Mouse (Mus musculus): Measurements from ENCODE around the gene Dgkq. TPM values are rescaled to one million over a fixed set of nuclear protein-coding genes. Genes with fewer than 3 reads are reported as not detected.

Gene Dgkq
- polyA plus RNA-seq, 1 experiment: 4.7 TPM

DNA sequence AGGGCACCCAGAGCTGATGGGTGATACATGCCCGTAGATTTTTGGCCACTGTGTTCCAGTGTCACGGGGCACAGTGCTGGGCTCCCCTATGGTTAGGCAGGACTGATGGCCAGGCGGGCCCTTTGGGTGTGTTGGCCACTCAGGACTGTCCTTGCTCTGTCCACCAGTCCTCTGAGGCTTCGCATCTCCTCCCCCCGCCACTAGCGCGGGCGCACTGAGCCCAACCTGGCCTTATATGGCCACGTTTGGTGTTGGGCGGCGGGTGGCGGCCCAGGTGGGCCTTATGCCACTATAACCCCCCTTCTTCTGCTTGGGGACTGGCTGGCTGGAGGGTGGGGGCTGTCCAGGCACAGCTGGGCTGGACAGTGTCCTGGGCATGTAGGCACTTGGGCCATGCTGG, 26.4 kb upstream of the Dgkq start:
- no peaks in the 10 kb centered on the region for H3K79me3 ChIP-seq (ENCODE audit: low read depth)
- TF ChIP-seq MYOG (IDR thresholded peaks at IDR 0.05; ENCODE audit: control insufficient read depth, extremely low read depth, insufficient read length): no peak
- no peak for TF ChIP-seq CTCF (IDR thresholded peaks at IDR 0.05; ENCODE audit: control insufficient read depth, insufficient read depth, insufficient read length)
- TF ChIP-seq USF1 (IDR thresholded peaks at IDR 0.05; ENCODE audit: low read depth): no peak
- no peak for TF ChIP-seq MAX (IDR thresholded peaks at IDR 0.05)
- no peak for TF ChIP-seq CEBPB (IDR thresholded peaks at IDR 0.05; ENCODE audit: low read depth)
- no peak for TF ChIP-seq MYOD1 (IDR thresholded peaks at IDR 0.05; ENCODE audit: control insufficient read depth, insufficient read length, low read depth)
- TF ChIP-seq FOSL1 (IDR thresholded peaks at IDR 0.05; ENCODE audit: insufficient read depth, low read length, poor library complexity, severe bottlenecking): no peak
- no peaks in the 10 kb centered on the region for H3K27me3 ChIP-seq (ENCODE audit: control insufficient read depth, insufficient read depth, insufficient read length)
- H3K4me3 ChIP-seq (ENCODE audit: insufficient read depth, poor library complexity, severe bottlenecking): no peak overlapping the region
- no peak overlapping the region for H3ac ChIP-seq (ENCODE audit: control insufficient read depth, insufficient read length, low read depth)
- H3K79me2 ChIP-seq (ENCODE audit: control insufficient read depth, insufficient read depth): no peaks in the 10 kb centered on the region
- no peaks in the 10 kb centered on the region for H3K36me3 ChIP-seq (ENCODE audit: control insufficient read depth, insufficient read depth)

DNA sequence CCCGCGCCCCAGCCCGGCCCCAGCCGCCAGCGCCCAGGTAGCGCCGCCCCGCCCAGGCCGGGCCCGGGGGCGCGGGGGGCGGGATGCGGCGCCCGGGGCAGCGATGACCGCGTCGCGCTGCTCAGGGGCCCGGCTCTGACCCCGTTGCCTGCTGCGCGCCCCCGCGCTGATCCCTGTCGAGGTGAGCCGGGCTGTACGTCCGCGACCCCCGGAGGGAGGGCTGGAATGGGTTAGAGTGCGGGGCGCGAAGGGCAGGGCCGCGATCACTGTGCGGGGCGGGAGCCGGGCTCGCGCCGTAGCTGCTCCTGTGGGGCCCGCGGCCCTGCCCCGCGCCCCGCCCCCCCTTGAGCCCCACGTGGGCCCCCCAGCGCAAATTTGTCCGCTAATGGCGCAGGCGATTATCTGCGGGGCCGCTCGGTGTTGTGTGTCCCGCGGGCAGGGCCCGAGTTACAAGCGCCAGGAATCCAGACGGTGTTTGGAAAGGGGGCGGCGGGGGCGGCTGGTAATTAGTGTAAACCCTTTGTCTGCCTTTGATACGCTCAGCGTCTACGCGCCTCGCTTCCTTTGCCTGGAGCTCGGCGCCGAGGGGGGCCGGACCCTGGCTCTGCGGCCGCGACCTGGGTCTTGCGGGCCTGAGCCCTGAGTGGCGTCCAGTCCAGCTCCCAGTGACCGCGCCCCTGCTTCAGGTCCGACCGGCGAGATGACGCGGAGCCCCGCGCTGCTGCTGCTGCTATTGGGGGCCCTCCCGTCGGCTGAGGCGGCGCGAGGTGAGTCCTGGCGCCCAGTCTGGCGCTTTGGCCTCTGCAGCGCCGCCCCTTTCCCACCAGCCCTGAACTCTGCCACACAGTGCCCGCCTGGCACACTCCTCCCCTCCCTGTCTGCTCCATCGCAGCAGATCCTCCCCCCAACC, 25.1 kb upstream of the Dgkq start:
- Histone ChIP-seq H3K79me3 (ENCODE audit: low read depth) (no peaks in the 10 kb centered on the region), H3K36me3 (ENCODE audit: control insufficient read depth, insufficient read depth) (no peaks in the 10 kb centered on the region), H3ac (ENCODE audit: control insufficient read depth, insufficient read length, low read depth) (peak overlapping the region; percentile 89), H3K27me3 (ENCODE audit: control insufficient read depth, insufficient read depth, insufficient read length) (no peaks in the 10 kb centered on the region), H3K4me3 (ENCODE audit: insufficient read depth, poor library complexity, severe bottlenecking) (peak overlapping the region; percentile 45), H3K79me2 (ENCODE audit: control insufficient read depth, insufficient read depth) (no peaks in the 10 kb centered on the region)
- TF ChIP-seq FOSL1 (IDR thresholded peaks at IDR 0.05; ENCODE audit: insufficient read depth, low read length, poor library complexity, severe bottlenecking) (no peak), USF1 (IDR thresholded peaks at IDR 0.05; ENCODE audit: low read depth) (no peak), CTCF (IDR thresholded peaks at IDR 0.05; ENCODE audit: control insufficient read depth, insufficient read depth, insufficient read length) (no peak), MYOG (IDR thresholded peaks at IDR 0.05; ENCODE audit: control insufficient read depth, extremely low read depth, insufficient read length) (no peak)

DNA sequence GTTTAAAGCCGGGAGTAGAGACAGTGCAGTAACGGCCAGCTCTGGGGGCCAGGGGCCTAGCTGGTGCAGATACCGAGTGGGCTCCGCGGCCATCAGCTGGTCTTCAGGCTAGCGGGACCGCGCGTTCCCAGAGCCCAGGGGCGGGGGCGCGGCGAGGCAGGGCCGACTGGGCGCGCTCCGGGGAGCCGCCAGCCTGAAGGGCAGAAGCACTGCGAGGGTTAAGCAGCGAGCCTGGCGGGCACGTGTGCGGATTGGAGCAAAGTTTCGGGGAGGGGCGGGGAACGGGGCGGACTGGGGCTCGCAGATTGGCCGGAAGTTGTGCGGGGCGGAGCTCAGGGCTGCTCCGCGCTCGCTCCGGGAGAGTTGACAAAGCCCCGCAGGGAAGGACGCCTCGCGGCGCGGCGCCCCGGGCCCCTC, 24.4 kb upstream of the Dgkq start:
- H3K36me3 ChIP-seq (ENCODE audit: control insufficient read depth, insufficient read depth): no peaks in the 10 kb centered on the region
- no peaks in the 10 kb centered on the region for H3K79me2 ChIP-seq (ENCODE audit: control insufficient read depth, insufficient read depth)
- no peak for TF ChIP-seq MYOD1 (IDR thresholded peaks at IDR 0.05; ENCODE audit: control insufficient read depth, insufficient read length, low read depth)
- TF ChIP-seq MAX (IDR thresholded peaks at IDR 0.05): peak; percentile 67
- TF ChIP-seq USF1 (IDR thresholded peaks at IDR 0.05; ENCODE audit: low read depth): peak; percentile 44
- TF ChIP-seq CEBPB (IDR thresholded peaks at IDR 0.05; ENCODE audit: low read depth): no peak
- TF ChIP-seq CTCF (IDR thresholded peaks at IDR 0.05; ENCODE audit: control insufficient read depth, insufficient read depth, insufficient read length): no peak
- TF ChIP-seq MYOG (IDR thresholded peaks at IDR 0.05; ENCODE audit: control insufficient read depth, extremely low read depth, insufficient read length): no peak
- TF ChIP-seq FOSL1 (IDR thresholded peaks at IDR 0.05; ENCODE audit: insufficient read depth, low read length, poor library complexity, severe bottlenecking): no peak
- peak overlapping the region; percentile 89 for H3ac ChIP-seq (ENCODE audit: control insufficient read depth, insufficient read length, low read depth)
- H3K27me3 ChIP-seq (ENCODE audit: control insufficient read depth, insufficient read depth, insufficient read length): no peaks in the 10 kb centered on the region
- peak overlapping the region; percentile 45 for H3K4me3 ChIP-seq (ENCODE audit: insufficient read depth, poor library complexity, severe bottlenecking)
- H3K79me3 ChIP-seq (ENCODE audit: low read depth): no peaks in the 10 kb centered on the region

DNA sequence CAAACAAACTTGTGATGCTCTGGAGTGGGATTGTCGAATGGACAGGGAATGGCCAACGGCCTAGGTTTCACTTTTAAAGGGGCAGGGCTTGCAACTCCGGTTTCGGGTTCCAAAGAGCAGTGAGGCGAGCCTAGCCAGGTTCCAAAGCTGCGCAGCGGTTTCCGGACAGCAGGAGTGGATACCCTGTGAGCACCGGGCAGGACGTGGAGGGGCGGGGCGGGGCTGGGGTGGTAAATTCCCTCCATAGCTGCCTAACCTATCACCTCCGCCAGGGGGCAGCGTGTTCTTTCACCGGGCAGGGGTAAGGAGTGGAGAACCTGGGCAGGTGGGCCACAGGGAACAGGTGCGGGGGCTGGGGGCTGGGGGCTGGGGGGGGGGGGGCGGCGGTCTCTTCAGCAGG, 22.8 kb upstream of the Dgkq start, which contains the start of gene Fgfrl1:
Gene Fgfrl1 (plus strand): TSS at position 112 of the 400 bp plus-strand sequence.
- Histone ChIP-seq H3K79me3 (ENCODE audit: low read depth) (no peaks in the 10 kb centered on the region), H3K4me3 (ENCODE audit: insufficient read depth, poor library complexity, severe bottlenecking) (no peak within 1 kb of the TSS), H3K27me3 (ENCODE audit: control insufficient read depth, insufficient read depth, insufficient read length) (no peaks in the 10 kb centered on the region), H3ac (ENCODE audit: control insufficient read depth, insufficient read length, low read depth) (peak within 1 kb of the TSS; percentile 12), H3K79me2 (ENCODE audit: control insufficient read depth, insufficient read depth) (no peaks in the 10 kb centered on the region), H3K36me3 (ENCODE audit: control insufficient read depth, insufficient read depth) (no peaks in the 10 kb centered on the region)
- TF ChIP-seq FOSL1 (IDR thresholded peaks at IDR 0.05; ENCODE audit: insufficient read depth, low read length, poor library complexity, severe bottlenecking) (no peak), MAX (IDR thresholded peaks at IDR 0.05) (no peak), CTCF (IDR thresholded peaks at IDR 0.05; ENCODE audit: control insufficient read depth, insufficient read depth, insufficient read length) (peak; percentile 49), USF1 (IDR thresholded peaks at IDR 0.05; ENCODE audit: low read depth) (no peak), MYOD1 (IDR thresholded peaks at IDR 0.05; ENCODE audit: control insufficient read depth, insufficient read length, low read depth) (no peak), CEBPB (IDR thresholded peaks at IDR 0.05; ENCODE audit: low read depth) (no peak), MYOG (IDR thresholded peaks at IDR 0.05; ENCODE audit: control insufficient read depth, extremely low read depth, insufficient read length) (no peak)

DNA sequence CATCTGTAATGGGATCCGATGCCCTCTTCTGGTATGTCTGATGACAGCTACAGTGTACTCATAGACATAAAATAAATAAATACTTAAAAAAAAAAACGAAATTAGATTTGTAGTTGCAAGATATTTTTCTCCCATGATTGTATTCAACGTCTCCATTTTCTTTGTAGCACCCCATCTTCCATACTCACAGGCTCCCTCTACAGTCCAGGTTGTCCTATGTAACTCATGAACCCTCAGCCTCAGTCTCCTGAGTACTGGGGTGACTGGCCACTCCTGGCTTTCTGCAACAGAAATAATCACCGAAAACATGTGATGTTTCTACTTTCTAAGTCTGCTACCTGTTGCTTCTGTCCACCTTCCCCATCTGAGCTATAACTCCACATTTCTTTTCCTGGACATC, 21.7 kb upstream of the Dgkq start:
- no peak overlapping the region for H3ac ChIP-seq (ENCODE audit: control insufficient read depth, insufficient read length, low read depth)
- H3K4me3 ChIP-seq (ENCODE audit: insufficient read depth, poor library complexity, severe bottlenecking): no peak overlapping the region
- no peaks in the 10 kb centered on the region for H3K27me3 ChIP-seq (ENCODE audit: control insufficient read depth, insufficient read depth, insufficient read length)
- H3K36me3 ChIP-seq (ENCODE audit: control insufficient read depth, insufficient read depth): no peaks in the 10 kb centered on the region
- no peaks in the 10 kb centered on the region for H3K79me3 ChIP-seq (ENCODE audit: low read depth)
- TF ChIP-seq CEBPB (IDR thresholded peaks at IDR 0.05; ENCODE audit: low read depth): no peak
- no peaks in the 10 kb centered on the region for H3K79me2 ChIP-seq (ENCODE audit: control insufficient read depth, insufficient read depth)

DNA sequence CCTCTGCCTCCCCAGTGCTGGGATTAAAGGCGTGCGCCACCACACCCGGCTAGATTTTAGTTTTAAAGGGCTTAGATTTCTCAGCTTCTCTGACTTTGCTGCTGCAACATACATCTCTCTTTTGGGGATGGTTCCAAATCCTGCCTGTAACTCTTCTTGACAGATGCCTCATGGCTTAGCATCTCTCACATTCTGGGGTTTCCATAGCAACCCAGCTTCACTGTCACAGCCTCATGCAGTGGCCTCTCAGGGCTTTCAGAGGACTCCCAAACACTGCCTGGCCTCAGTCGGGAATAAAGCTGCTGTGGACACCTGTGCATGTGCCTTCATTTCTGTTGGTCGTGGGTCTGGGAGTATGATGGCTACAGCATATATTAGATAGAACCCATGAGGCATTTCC, 19.6 kb upstream of the Dgkq start:
- H3K79me3 ChIP-seq (ENCODE audit: low read depth): no peaks in the 10 kb centered on the region
- no peak overlapping the region for H3ac ChIP-seq (ENCODE audit: control insufficient read depth, insufficient read length, low read depth)
- no peaks in the 10 kb centered on the region for H3K27me3 ChIP-seq (ENCODE audit: control insufficient read depth, insufficient read depth, insufficient read length)
- no peaks in the 10 kb centered on the region for H3K36me3 ChIP-seq (ENCODE audit: control insufficient read depth, insufficient read depth)
- no peak for TF ChIP-seq MAX (IDR thresholded peaks at IDR 0.05)
- TF ChIP-seq MYOD1 (IDR thresholded peaks at IDR 0.05; ENCODE audit: control insufficient read depth, insufficient read length, low read depth): no peak
- TF ChIP-seq MYOG (IDR thresholded peaks at IDR 0.05; ENCODE audit: control insufficient read depth, extremely low read depth, insufficient read length): no peak
- TF ChIP-seq FOSL1 (IDR thresholded peaks at IDR 0.05; ENCODE audit: insufficient read depth, low read length, poor library complexity, severe bottlenecking): no peak
- no peak overlapping the region for H3K4me3 ChIP-seq (ENCODE audit: insufficient read depth, poor library complexity, severe bottlenecking)
- H3K79me2 ChIP-seq (ENCODE audit: control insufficient read depth, insufficient read depth): no peaks in the 10 kb centered on the region
